Mouse (Mus musculus) E14TG2a.4 (cell line): Measurements from ENCODE around the gene Mettl7b.

Source experiments
- CTCF ChIP-seq: conservative IDR thresholded peaks from 2 replicates; pipeline ENCODE4 v1.5.1; 2014; ENCODE audit warnings: low read length
- POU5F1 ChIP-seq: IDR thresholded peaks from 2 replicates; pipeline ENCODE4 v1.6.1; 2014; ENCODE audit warnings: low read length, borderline replicate concordance

- TF ChIP-seq CTCF = no peak
- no peak for TF ChIP-seq POU5F1
Measured at GRCm38 (mm10) chr10:128923013-128923691, 37.6 kb downstream of the Mettl7b start.
